Mouse (Mus musculus): ENCODE measurements at regions not wholly inside any gene's neighbourhood (a gene's known extent, or its start where the extent isn't known, plus 50 kb on each side); places are given as distances from the start of the nearest gene placed in this dataset.

DNA sequence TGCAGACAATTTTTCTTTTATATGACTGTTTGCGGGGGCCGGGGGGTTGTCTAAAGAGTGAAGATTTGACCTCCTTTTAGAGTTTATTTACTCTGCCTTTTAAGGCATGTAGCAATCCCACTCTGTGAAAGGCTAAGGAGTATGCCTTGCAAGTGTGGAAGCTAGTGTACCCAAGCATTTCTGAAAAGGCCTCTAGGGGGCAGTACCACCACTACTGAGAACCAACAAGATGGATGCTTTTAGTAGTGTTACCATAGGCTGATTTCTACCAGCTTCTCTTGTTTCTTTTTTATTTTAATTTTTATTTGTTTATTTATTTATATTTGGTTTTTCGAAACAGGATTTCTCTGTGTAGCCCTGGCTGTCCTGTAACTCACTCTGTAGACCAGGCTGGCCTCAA lies 110.9 kb upstream of the Hmga2 start:
- TF ChIP-seq CTCF (IDR thresholded peaks at IDR 0.05; ENCODE audit: low read depth) (peak; percentile 67), EP300 (IDR thresholded peaks at IDR 0.05; ENCODE audit: low read depth) (no peak)
